Mouse (Mus musculus) CH12.LX (cell line): ENCODE measurements around the gene Gm20388. TPM values are rescaled to one million over a fixed set of nuclear protein-coding genes. Genes with fewer than 3 reads are reported as not detected.

Experiments used
- DNase-seq: peaks from one replicate; pipeline ENCODE4 v3.0.0-alpha.2; 2013; ENCODE audit errors: extremely low read depth
- H3K27ac ChIP-seq: 2 replicates; pipeline ENCODE4 v1.5.1; 2012; ENCODE audit warnings: low read depth, mild to moderate bottlenecking, control low read depth, moderate library complexity; ENCODE audit not compliant: insufficient read depth
- H3K27me3 ChIP-seq: replicated peaks from 2 replicates; pipeline ENCODE3; 2012; ENCODE audit warnings: inconsistent platforms
- H3K36me3 ChIP-seq, 2 experiments: replicated peaks in 1 of 2; 2 replicates each; pipeline versions ENCODE3 to v1.6.1; 2012; ENCODE audit warnings: inconsistent platforms in 1 of 2, low read length in 1 of 2, mild to moderate bottlenecking in 1 of 2, mixed read lengths in 1 of 2, moderate library complexity in 1 of 2; ENCODE audit not compliant: control insufficient read depth in 1 of 2, insufficient read depth in 1 of 2
- H3K4me1 ChIP-seq, 2 experiments: 2 replicates each; pipeline ENCODE4 v1.6.1; 2012; ENCODE audit warnings: inconsistent platforms in 1 of 2, moderate library complexity in 1 of 2; ENCODE audit not compliant: insufficient read depth in 2 of 2, control insufficient read depth in 1 of 2
- H3K4me2 ChIP-seq: 2 replicates; pipeline ENCODE4 v1.6.1; 2012; ENCODE audit warnings: low read depth, mild to moderate bottlenecking, control low read depth; ENCODE audit not compliant: poor library complexity, insufficient read depth, severe bottlenecking
- H3K4me3 ChIP-seq, 3 experiments: fragments of 150-350 bp in 1 of 3; sonication (generic) in 1 of 3; replicated peaks in 1 of 3; 2 replicates each; pipeline versions ENCODE3 to v1.5.1; 2011 to 2012; ENCODE audit warnings: low read depth in 2 of 3, low read length in 2 of 3, mild to moderate bottlenecking in 2 of 3, moderate library complexity in 2 of 3, control low read depth in 1 of 3, improper control_type of control experiment in 1 of 3, inconsistent platforms in 1 of 3, mixed read lengths in 1 of 3; ENCODE audit not compliant: poor library complexity in 1 of 3
- H3K79me2 ChIP-seq: replicated peaks from 2 replicates; pipeline ENCODE4 v1.6.1; 2012; ENCODE audit warnings: mild to moderate bottlenecking, moderate library complexity; ENCODE audit not compliant: control insufficient read depth, poor library complexity, insufficient read depth, severe bottlenecking; ENCODE audit errors: extremely low read depth
- H3K9ac ChIP-seq: 2 replicates; pipeline ENCODE4 v1.6.1; 2012; ENCODE audit warnings: low read depth, mild to moderate bottlenecking, control low read depth, moderate library complexity; ENCODE audit not compliant: insufficient read depth
- H3K9me3 ChIP-seq: replicated peaks from 2 replicates; pipeline ENCODE3; 2012; ENCODE audit warnings: low read length, inconsistent platforms, mixed read lengths
- E2F4 ChIP-seq: IDR thresholded peaks from 2 replicates; pipeline ENCODE4 v1.6.1; 2011; ENCODE audit warnings: low read depth, low read length, improper control_type of control experiment; ENCODE audit not compliant: insufficient replicate concordance
- EP300 ChIP-seq: IDR thresholded peaks from 2 replicates; pipeline ENCODE4 v1.6.1; 2011; ENCODE audit warnings: low read length, improper control_type of control experiment
- ETS1 ChIP-seq: conservative IDR thresholded peaks from 2 replicates; pipeline ENCODE4 v1.6.1; 2012; ENCODE audit warnings: low read depth, mild to moderate bottlenecking, inconsistent platforms, low read length, improper control_type of control experiment, moderate library complexity
- GABPA ChIP-seq: IDR thresholded peaks from 2 replicates; pipeline ENCODE4 v1.6.1; 2012; ENCODE audit warnings: low read depth, low read length, improper control_type of control experiment, inconsistent platforms; ENCODE audit not compliant: insufficient replicate concordance
- IRF4 ChIP-seq: IDR thresholded peaks from 2 replicates; pipeline ENCODE4 v1.6.1; 2014; ENCODE audit warnings: low read depth, mild to moderate bottlenecking, inconsistent platforms, low read length, improper control_type of control experiment
- JUN ChIP-seq: IDR thresholded peaks from 2 replicates; pipeline ENCODE4 v1.6.1; 2011; ENCODE audit warnings: low read depth, mild to moderate bottlenecking, low read length, improper control_type of control experiment, moderate library complexity; ENCODE audit not compliant: insufficient read depth
- MAX ChIP-seq: IDR thresholded peaks from 2 replicates; pipeline ENCODE4 v1.6.1; 2011; ENCODE audit warnings: low read length, improper control_type of control experiment
- MAZ ChIP-seq: IDR thresholded peaks from 2 replicates; pipeline ENCODE4 v1.6.1; 2012; ENCODE audit warnings: low read depth, mild to moderate bottlenecking, inconsistent platforms, low read length, improper control_type of control experiment, moderate library complexity
- MEF2A ChIP-seq: IDR thresholded peaks from 2 replicates; pipeline ENCODE4 v1.6.1; 2014; ENCODE audit warnings: low read depth, mild to moderate bottlenecking, inconsistent platforms, low read length, improper control_type of control experiment, borderline replicate concordance
- MXI1 ChIP-seq: IDR thresholded peaks from 2 replicates; pipeline ENCODE4 v1.6.1; 2011; ENCODE audit warnings: mild to moderate bottlenecking, low read depth, low read length, improper control_type of control experiment
- MYC ChIP-seq: IDR thresholded peaks from 2 replicates; pipeline ENCODE4 v1.6.1; 2011; ENCODE audit warnings: low read depth, mild to moderate bottlenecking, improper control_type of control experiment, low read length
- NRF1 ChIP-seq: IDR thresholded peaks from 2 replicates; pipeline ENCODE4 v1.6.1; 2014; ENCODE audit warnings: low read depth, mild to moderate bottlenecking, inconsistent platforms, low read length, improper control_type of control experiment, moderate library complexity
- PAX5 ChIP-seq: IDR thresholded peaks from 2 replicates; pipeline ENCODE4 v1.6.1; 2012; ENCODE audit warnings: low read length, inconsistent platforms, mixed read lengths
- RCOR1 ChIP-seq: conservative IDR thresholded peaks from 2 replicates; pipeline ENCODE4 v1.6.1; 2012; ENCODE audit warnings: low read depth, mild to moderate bottlenecking, inconsistent platforms, low read length, improper control_type of control experiment
- SIN3A ChIP-seq: IDR thresholded peaks from 2 replicates; pipeline ENCODE4 v1.6.1; 2012; ENCODE audit warnings: low read length, improper control_type of control experiment, inconsistent platforms
- TBP ChIP-seq: conservative IDR thresholded peaks from 2 replicates; pipeline ENCODE4 v1.6.1; 2011; ENCODE audit warnings: low read depth, low read length, improper control_type of control experiment
- TCF12 ChIP-seq: IDR thresholded peaks from 2 replicates; pipeline ENCODE4 v1.6.1; 2014; ENCODE audit warnings: low read depth, mild to moderate bottlenecking, inconsistent platforms, low read length, improper control_type of control experiment
- USF1 ChIP-seq: IDR thresholded peaks from 2 replicates; pipeline ENCODE4 v1.6.1; 2014; ENCODE audit warnings: low read depth, mild to moderate bottlenecking, inconsistent platforms, low read length, improper control_type of control experiment
- USF2 ChIP-seq: conservative IDR thresholded peaks from 2 replicates; pipeline ENCODE4 v1.6.1; 2011; ENCODE audit warnings: low read depth, low read length, improper control_type of control experiment
- ZKSCAN1 ChIP-seq: IDR thresholded peaks from 2 replicates; pipeline ENCODE4 v1.6.1; 2012; ENCODE audit warnings: low read depth, inconsistent platforms, low read length, improper control_type of control experiment, borderline replicate concordance
- ZMIZ1 ChIP-seq: IDR thresholded peaks from 2 replicates; pipeline ENCODE4 v1.6.1; 2012; ENCODE audit warnings: low read depth, mild to moderate bottlenecking, inconsistent platforms, low read length, improper control_type of control experiment
- dilution Hi-C: fragments of 300-500 bp; cut with MboI; formaldehyde crosslinking; loops from 2 replicates; pipeline ENCODE4 v1.14.3; 2020; ENCODE audit warnings: low sequenced_read_pairs; ENCODE audit not compliant: extremely low pct_unique_long_range_greater_than_20kb, extremely low pct_ligation_motif_present
- in situ Hi-C: fragments of 300-500 bp; cut with MboI; formaldehyde crosslinking; loops from 3 replicates; pipeline ENCODE4 v1.14.3; 2019; ENCODE audit warnings: low sequenced_read_pairs, low pct_ligation_motif_present, low pct_unique_long_range_greater_than_20kb, mixed read lengths
- polyA plus RNA-seq: library from polyadenylated mRNA; unstranded; fragments of >175 nt; gene quantifications from 2 replicates; pipeline ENCODE4 v1.2.1, GENCODE M21; 2012; ENCODE audit warnings: low read depth; ENCODE audit not compliant: insufficient read length
- total RNA-seq, 2 experiments: library from RNA; depleted of rRNA; stranded (reverse); fragments of 300-350 nt in 1 of 2; fragments of >200 nt in 1 of 2; gene quantifications; 2 replicates each; pipeline ENCODE4 v1.2.3; 2012 to 2014

Gm20388 gene
- total and polyA plus RNA-seq, 3 experiments = 14.8 to 26.3 (median 22.2) TPM

GRCm38 (mm10) chr8:122658149-122658806 lies 2747.6 kb downstream of the Gm20388 start:
- dilution Hi-C loops (no loop called here), in situ Hi-C loops (no loop called here)
- TF ChIP-seq ZMIZ1 (no peak), MYC (no peak), TCF12 (no peak), MEF2A (no peak), MAX (no peak), MAZ (no peak), TBP (no peak), GABPA (no peak), USF1 (no peak), RCOR1 (no peak), NRF1 (no peak), JUN (no peak), MXI1 (no peak), ETS1 (no peak), PAX5 (no peak), E2F4 (no peak), USF2 (no peak)
- Histone ChIP-seq H3K27ac (no peak overlapping the region), H3K9ac (no peak overlapping the region), H3K36me3 (peaks cover 16 to 99% of the 10 kb centered on the region in 2 experiments), H3K4me3 (no peak overlapping the region), H3K9me3 (no peaks in the 10 kb centered on the region), H3K4me2 (no peak overlapping the region), H3K79me2 (no peaks in the 10 kb centered on the region), H3K4me1 (peaks cover 11 to 38% of the 10 kb centered on the region in 2 experiments), H3K27me3 (no peaks in the 10 kb centered on the region)
- DNase-seq = no peak

- peaks cover 19 to 99% of the 10 kb centered on the region in 2 experiments for H3K36me3 ChIP-seq
- dilution Hi-C loops = no loop called here
- no peak overlapping the region for H3K27ac ChIP-seq
- H3K9me3 ChIP-seq = no peaks in the 10 kb centered on the region
- no peak overlapping the region for H3K4me3 ChIP-seq
- peaks cover 10 to 34% of the 10 kb centered on the region in 2 experiments for H3K4me1 ChIP-seq
- no peak overlapping the region for H3K4me2 ChIP-seq
- no peak for DNase-seq
- in situ Hi-C loops = no loop called here
- no peaks in the 10 kb centered on the region for H3K79me2 ChIP-seq
- no peaks in the 10 kb centered on the region for H3K27me3 ChIP-seq
- TF ChIP-seq EP300 (no peak), IRF4 (no peak), SIN3A (no peak), ZKSCAN1 (no peak)
- H3K9ac ChIP-seq = no peak overlapping the region
Measured at GRCm38 (mm10) chr8:122658807-122659160, 2748.1 kb downstream of the Gm20388 start.
